Mouse (Mus musculus): ENCODE results near the gene Igfbp2. TPM values are rescaled to one million over a fixed set of nuclear protein-coding genes. Genes with fewer than 3 reads are reported as not detected.

Igfbp2 gene
- total RNA-seq, 2 experiments from 2014 or later = 45.6 to 56.5 TPM

DNA sequence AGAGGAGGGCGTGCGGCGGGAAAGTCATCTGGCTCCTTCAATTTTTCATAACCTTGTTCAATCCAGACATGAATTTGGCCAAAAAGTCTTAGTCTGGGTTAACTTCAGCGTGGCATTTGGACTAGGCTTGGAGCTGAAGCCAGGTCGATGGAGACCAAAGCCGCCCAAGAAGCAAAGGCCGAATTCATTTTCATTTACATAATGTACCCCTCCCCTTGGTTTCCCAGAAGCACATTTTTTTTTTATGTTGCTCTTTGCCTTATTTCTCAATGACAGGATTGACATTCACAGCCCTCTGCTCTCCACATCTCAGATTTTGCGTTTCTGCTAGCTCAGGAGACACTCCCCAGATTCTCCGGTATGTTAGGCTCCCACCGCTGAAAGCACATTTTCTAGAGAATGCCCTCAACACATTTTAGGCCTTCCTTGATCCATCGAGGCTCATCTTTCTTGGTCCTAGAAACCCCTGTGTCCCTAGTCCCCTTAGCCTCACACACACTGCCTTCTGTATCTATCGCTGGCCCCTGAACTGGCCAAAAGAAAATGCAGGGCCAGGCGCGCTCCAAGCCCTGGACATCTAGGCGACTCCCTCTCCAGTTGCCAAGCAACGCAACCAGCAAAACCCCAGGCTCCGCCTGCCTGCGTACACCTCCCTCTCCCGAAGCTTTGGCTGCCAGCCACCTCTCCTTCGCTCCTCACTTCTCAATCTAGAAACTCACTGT is 46.5 kb downstream of the Igfbp2 start:
- DNase-seq (ENCODE audit: low spot score in 2 of 2) = peak; percentile 55 to 83

DNA sequence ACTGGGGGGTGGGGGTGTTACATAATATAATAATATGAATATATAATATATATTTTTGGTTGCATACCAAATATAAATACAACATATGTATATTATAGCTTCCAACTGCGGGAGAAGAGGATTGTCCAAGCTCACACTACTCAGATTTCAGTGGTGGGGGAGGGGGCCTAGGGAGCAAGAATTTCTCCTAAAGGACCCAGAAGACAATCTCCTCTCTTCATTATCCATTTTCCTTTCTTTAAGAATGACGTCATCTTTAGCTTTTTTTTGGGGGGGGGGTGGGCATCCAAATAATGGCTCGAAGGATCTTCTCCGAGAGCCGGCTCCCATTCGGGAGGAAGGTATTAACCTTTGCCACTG is 47.0 kb downstream of the Igfbp2 start:
- DNase-seq (ENCODE audit: low spot score in 2 of 2) = no peak

DNA sequence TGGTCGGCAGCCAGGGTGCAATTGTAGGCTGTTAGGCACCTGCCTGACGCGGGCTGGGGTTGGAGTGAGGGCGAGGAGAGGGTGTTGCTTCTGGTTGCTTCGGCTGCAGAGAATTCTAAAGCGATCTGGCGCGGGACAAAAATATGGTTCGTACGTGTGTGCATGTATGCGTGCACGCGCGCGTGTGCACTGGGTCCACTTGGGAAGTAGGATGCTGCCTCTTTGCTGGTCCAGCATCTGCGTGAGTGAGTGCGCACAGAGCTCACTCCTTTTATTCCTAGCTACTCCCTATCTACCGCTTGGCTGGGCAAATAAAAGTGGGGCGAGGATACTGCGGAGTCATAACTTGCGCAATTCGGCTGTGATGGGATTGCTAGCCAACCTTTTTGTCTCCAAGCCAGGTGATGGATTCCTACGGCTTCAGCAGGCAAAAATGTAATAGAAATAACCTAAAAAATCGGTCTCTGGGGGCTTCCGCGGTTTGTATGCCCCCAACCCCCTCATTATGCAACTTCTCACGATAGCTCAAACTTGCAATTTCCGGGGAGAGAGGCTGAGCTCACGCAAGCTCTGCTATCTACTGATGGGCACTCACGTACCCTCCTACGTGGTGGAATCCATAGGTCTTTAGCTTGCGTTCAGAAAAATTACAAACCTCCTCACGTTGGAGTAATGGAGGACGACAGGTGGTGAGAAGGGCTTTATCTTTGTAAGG is 47.6 kb downstream of the Igfbp2 start:
- no peak for DNase-seq (ENCODE audit: low spot score in 2 of 2)

DNA sequence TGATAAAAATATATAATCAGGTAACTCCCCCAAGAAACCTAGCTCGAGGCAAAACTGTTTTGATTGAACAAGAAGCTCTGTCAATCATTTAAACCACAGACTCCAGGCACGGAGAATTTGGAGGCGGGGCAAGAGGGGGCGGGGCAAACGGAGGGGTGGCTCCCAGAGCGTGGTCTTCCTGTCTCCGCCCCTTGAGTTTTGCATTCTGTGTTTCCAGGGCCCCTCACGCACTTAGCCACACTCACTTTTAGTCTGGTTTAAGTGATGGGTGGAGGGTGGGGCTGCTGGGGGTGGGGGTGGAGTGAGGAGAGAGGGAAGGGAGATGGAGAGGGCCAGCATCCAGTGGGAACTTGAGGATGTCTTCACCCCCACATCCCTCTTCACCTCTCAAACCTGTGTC is 48.2 kb downstream of the Igfbp2 start:
- DNase-seq (ENCODE audit: low spot score in 2 of 2) = peak; percentile 46 to 74

DNA sequence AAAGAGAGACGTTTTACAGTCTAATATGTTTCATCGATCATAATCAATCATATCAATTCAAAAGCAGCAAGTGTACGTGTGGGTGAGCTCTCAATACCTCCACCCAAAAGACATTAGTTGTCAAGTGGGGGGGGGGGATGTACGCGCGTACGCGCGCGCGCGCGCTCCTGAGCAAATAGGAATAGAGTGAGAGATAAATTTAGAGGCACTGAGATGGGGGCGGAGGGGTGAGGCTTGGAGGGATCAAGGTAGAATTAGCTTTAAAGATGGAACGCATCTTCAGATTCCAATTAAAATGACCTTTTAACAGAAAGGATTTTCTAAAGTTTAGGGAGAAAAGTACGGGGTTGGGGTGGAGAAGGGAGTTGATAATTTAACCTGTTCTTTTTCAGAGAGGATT is 48.8 kb downstream of the Igfbp2 start:
- no peak for DNase-seq (ENCODE audit: low spot score in 2 of 2)

DNA sequence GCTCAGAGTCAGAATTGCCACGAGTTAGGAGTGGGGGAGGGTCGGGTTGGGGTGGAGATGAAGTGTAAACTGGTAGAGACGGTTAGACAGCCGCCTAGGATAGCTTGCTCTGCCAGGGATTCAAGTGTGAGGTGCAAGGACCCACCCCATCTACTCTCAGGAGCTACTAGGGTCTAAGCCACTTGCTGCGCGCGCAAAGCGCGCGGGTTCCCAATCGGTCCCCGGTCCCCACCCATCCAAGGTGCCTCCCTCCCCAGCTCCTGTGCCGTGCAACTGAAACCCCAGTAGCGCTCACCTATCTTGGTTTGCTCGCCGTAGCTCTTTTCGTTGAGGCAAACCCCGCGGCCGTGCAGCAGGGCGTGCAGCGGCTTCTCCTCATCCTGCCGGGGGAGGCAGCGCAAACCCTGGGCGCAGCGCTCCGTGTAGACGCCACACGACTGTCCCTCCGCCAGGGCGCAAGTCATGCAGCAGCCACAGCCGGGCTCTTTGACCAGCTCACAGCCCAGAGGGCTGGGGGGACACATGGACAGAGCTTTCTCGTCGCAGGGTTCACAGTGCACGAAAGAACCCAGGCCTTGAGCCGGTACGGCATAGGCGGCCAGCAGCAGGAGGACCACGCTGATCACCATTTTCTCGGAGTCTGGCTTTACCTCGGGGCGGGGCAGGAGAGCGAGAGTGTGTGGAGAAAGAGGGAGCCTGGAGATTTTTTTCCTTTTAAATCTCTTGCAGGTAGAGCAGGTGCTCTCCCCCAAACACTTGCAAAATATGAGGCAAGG is 49.4 kb downstream of the Igfbp2 start:
- peak; percentile 49 to 60 for DNase-seq (ENCODE audit: low spot score in 2 of 2)

DNA sequence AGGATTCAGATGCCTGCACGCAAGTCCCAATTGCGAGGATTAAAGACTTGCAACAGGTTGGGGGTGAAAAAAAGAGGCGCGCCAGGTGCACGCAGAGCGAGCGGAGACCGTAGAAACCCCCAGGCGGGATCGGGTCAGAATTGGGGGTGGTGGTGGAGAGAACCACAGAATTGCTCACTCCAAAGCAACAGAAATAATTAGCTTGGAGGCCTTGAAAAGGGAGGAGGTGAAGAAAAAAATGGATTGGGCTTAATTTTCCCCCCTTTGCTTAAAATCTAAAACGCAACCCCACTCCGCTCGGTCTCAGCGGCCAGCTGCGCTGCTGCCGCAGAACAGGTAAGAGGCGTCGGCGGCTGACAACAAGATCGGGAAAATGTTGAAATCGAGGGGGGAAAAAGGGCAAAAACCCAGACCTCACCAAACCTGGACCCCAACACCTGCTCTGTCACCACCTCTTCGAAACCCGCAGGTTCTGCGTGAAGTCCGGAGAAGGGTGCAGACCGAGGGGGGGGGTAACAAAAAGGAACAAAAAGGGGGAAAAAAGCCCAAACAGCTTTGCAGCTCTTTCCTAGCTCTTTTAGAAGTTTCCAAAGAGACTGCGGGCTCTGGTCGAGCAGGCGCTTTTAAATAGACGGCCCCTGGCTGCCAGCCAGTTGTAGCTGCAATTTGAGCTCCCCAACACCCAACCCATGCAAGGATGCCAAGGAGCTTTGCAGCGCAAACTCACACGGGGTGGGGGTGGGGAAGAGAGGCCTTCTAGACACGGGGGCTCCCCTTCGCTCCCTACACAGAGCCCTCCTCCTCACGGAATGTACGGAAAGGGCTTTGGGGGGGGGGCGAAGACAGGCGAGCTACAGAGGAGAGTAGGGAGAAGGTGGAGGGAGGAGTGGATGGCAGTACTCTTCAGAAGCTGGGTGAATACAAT is 50.2 kb downstream of the Igfbp2 start, which contains the start of gene Igfbp5:
Gene Igfbp5, minus strand, starts transcription at position 598 of the 925 bp plus-strand sequence.
- peak; percentile 85 to 90 for DNase-seq (ENCODE audit: low spot score in 2 of 2)

DNA sequence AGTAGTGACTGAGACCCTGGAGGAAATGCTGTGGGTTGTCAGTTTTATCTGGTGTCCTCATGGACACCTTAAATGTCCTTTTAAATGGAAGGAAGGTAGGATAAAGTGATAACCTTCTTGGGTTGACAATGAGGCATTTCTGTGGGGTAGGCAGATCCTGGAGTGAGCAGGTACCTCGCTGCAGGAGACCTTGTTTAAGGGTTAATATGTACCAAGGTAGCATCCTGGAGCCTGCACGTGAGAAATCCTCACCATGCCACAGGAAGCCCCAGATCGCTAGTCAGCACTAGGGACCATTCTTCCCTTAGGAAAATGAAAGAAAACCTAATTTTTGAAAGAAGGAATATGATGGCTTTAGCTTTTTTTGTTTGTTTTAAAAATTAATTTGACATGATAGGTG is 51.4 kb downstream of the Igfbp2 start:
- DNase-seq (ENCODE audit: low spot score in 2 of 2) = no peak

DNA sequence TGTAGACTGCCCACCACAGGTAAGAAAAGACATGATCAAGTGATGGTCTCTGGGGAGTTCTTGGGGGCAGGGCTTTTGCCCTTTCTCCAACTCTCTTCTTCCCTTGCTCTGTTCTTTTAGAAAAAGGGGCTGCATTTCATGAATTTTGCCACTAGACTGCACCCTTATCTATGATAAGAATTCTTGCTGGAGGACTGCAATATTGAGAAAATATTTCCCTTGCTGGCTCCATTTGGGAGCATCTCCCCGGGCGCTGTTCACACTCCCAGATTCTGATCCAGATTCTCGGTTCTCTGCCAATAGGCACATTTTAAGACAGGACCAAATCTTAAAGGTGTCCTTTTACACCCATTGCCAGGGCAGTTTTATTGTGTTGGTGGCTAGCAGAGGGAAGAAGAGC is 51.8 kb downstream of the Igfbp2 start:
- DNase-seq (ENCODE audit: low spot score in 2 of 2) = no peak

DNA sequence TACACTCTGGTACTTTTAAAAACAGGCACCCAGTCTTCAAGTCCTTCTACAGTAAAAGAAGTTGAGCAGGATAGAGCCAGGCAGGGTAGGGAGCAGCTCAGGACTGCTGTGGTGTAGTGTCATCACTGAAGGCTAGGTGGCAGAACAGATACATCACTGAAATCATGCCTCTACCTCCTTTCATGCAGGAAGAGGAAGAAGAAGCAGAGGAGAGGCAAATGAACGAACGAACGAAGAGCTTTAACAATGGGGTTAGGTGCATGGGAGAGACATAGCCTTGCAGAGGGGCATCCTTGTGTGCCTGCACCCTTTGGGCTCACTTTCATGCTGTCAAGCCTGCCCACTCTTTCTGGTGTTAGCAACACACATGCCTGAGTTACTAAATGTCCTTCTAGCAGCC is 53.6 kb downstream of the Igfbp2 start:
- DNase-seq (ENCODE audit: low spot score in 2 of 2) = peak in 1 of 2 experiments; percentile 34

DNA sequence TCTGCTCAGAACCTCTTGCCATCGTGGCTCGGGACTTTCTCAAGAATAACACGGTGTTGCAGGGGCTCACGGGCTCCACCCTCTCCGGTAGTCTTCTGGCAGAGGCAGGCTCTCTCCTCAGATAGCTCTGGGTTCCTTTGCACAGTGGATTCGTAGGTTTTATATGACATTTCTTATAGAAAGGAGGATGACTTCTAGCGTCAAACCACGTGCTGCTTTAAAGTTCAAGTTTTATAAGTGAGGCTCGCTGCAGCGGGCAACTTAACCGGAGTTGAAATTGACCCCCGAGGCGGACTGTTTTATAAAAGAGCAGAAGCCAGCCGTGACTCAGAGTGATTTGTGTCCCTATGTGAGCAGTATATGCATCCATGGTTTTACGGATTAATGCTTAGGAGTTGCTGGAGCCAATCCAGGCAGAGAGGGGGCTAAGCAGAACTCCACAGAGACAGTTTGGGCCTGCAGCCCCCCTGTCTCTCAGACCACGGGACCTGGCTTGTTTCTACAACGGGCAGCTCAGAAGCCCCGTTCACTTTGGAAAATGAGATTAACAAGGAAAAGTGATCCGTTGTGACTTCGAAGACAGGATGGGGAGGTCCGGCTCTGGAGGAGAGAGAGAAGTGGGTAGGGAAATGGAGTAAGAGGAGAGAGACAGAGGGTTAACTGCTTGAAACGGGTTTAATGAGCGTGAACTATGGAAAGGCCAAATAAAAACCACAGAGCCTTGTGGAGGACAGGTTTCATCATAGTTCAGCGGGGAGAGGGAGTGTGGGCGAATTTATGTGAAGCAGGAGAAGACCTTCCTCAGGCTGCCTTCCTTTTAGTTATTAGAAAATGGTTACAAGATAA is 54.4 kb downstream of the Igfbp2 start:
- no peak for DNase-seq (ENCODE audit: low spot score in 2 of 2)

DNA sequence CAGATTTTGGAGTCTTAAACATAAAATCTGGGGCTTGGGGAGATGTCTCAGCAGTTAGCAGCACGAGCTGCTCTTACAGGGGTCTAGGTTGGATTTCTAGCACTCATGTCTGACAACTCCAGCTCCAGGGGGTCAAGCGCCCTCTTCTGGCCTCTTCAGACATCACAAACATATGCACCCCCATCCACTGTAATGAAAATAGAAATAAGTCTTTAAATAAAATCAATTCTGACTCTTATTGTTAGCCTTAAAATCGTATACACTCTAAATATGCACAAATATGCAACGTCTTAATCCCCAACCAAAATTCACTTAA is 55.0 kb downstream of the Igfbp2 start:
- no peak for DNase-seq (ENCODE audit: low spot score in 2 of 2)

DNA sequence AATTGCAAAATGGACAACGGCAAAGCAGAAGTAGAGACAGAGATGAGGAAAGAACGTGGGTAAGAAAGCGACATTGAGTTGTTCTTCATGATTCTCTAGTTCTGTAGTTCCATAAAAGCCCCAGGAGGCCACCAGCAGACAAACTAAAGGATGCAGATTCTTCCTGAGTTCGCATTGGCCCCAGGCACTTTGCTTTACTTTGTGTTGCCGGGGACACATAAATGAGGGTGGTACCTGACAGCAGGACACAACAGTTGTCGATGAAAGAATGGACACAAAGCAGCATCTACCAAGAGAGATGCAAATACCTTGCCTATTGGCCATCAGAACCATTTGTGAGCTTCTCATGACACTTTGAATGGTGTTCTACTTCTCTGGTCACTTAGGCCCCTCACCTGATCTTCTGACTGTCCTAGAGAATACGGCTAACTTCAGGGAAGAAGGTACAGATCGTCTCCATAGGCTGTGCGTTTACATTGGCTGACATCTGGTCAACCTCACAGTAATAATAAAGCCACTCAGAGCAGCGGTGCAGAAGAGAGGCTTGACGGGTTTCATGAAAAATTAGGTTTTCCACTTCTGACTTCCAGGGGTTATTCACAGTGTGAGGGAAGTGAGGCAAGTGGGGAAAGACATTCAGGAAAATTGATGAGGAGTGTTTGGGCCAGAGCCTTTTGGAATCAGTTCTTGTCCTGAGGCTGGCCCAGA is 61.0 kb downstream of the Igfbp2 start:
- DNase-seq (ENCODE audit: low spot score in 2 of 2) = no peak

DNA sequence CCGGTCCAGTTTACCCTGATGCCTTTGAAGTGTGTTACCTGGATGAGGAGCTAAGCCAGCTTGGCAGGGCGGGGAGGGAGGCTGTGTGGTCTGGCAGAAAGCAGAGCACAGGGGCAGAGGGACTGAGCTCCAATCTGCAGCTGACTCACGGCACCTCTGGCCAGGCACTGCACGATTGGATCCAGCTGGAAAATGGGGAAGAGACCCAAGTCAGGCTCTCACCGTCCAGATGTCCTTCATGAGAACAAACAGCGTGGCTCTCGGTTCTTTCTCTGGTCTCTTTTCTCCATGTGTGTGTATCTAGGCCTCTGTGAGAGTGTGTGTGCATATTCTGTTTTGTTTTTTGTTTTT is 61.5 kb downstream of the Igfbp2 start:
- DNase-seq (ENCODE audit: low spot score in 2 of 2) = peak in 1 of 2 experiments; percentile 61

DNA sequence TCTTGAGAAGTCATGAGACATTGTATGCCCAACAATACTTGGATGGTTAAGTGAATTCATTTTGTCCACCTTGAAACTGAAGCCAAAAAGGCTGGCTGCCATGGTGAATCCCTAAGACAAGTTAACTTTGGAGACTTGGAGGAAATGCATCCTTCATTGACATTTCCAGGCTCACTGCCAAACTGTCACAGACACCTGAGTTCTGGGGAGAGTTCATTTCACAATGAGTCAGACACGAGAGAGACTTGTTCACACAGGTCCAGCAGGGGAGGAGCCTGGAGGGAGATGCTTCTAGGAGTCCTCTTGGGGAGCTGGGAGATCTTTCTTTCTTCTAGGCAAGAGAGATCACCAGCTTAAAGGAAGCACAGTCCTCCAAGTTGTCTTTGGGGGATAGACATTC is 63.6 kb downstream of the Igfbp2 start:
- DNase-seq (ENCODE audit: low spot score in 2 of 2) = no peak

DNA sequence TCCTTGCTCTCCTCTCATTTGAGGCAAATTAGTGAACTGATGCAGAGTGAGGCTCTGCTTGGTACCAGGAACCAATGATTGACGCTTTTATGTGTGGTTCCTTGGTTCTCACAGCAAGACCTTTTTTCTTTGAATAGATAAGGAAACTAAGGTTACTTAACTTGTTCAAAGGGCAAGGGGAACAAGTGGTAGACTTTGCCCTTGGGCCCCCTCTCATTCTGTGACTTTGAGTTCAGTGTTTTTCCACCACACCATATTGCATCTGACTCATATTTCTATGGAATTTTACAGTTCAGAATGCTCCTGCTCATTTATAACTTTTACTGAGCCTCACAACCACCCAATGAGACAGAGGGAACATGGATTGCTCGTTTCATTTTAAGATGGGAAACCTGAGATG is 71.5 kb downstream of the Igfbp2 start:
- no peak for DNase-seq (ENCODE audit: low spot score in 2 of 2)
